Comparison of ENCODE assay signal across 8 mouse cellular contexts in genomic region chr2:153071491-153072184, GRCm38 (mm10). TPM values are rescaled to one million over a fixed set of nuclear protein-coding genes. Genes with fewer than 3 reads are reported as not detected.
DNase-seq lines count a peak whose midpoint lies in the region; ATAC-seq and TF ChIP-seq lines count a peak whose summit lies in the region.

No protein-coding gene starts in this region.

- no peaks in the 10 kb centered on the region for H3K4me1 ChIP-seq in kidney, postnatal 0 days (replicated peaks; ENCODE audit: insufficient read depth, low read length)
- H3K4me1 ChIP-seq in embryonic facial prominence, embryonic 13.5 days: peaks cover 8% of the 10 kb centered on the region
- 0 out of 2 replicates have a peak, but pooled peaks cover 3% of the 10 kb centered on the region for H3K4me1 ChIP-seq in intestine, embryonic 14.5 days (replicated peaks; ENCODE audit: control insufficient read depth, insufficient read depth, low read length)
- H3K4me1 ChIP-seq in liver, embryonic 16.5 days (ENCODE audit: control insufficient read depth, low read depth, low read length): peaks cover 7% of the 10 kb centered on the region

- no peak for DNase-seq in kidney, postnatal 0 days (ENCODE audit: low spot score)
- DNase-seq in kidney, postnatal 36 days: no peak
- no peak for DNase-seq in intestine, embryonic 14.5 days (ENCODE audit: low spot score)
- peak; percentile 53 for DNase-seq in right cerebral cortex, postnatal 4 days
- no peak for DNase-seq in lung, adult 18-20 months

- no peaks in the 10 kb centered on the region for H3K9me3 ChIP-seq in kidney, postnatal 0 days (replicated peaks; ENCODE audit: low read length)
- no peaks in the 10 kb centered on the region for H3K9me3 ChIP-seq in embryonic facial prominence, embryonic 13.5 days
- no peaks in the 10 kb centered on the region for H3K9me3 ChIP-seq in intestine, embryonic 14.5 days (ENCODE audit: control insufficient read depth, low read length)
- no peaks in the 10 kb centered on the region for H3K9me3 ChIP-seq in liver, embryonic 16.5 days (replicated peaks; ENCODE audit: control insufficient read depth, low read length)

- peak overlapping the region; percentile 56 for H3K4me2 ChIP-seq in kidney, postnatal 0 days (ENCODE audit: low read length)
- H3K4me2 ChIP-seq in embryonic facial prominence, embryonic 13.5 days: peak overlapping the region; percentile 71
- H3K4me2 ChIP-seq in intestine, embryonic 14.5 days (ENCODE audit: low read length): peak overlapping the region; percentile 46
- H3K4me2 ChIP-seq in liver, embryonic 16.5 days (ENCODE audit: low read depth, low read length): peak overlapping the region; percentile 44

- no peak overlapping the region for H3K27ac ChIP-seq in kidney, postnatal 0 days
- H3K27ac ChIP-seq in embryonic facial prominence, embryonic 13.5 days: no peak overlapping the region
- H3K27ac ChIP-seq in intestine, embryonic 14.5 days (ENCODE audit: low read depth): no peak overlapping the region
- no peak overlapping the region for H3K27ac ChIP-seq in liver, embryonic 16.5 days (ENCODE audit: low read length)

- H3K36me3 ChIP-seq in kidney, postnatal 0 days (ENCODE audit: insufficient read depth, low read length): no peaks in the 10 kb centered on the region
- no peaks in the 10 kb centered on the region for H3K36me3 ChIP-seq in embryonic facial prominence, embryonic 13.5 days
- H3K36me3 ChIP-seq in intestine, embryonic 14.5 days (ENCODE audit: control insufficient read depth, insufficient read depth, low read length): no peaks in the 10 kb centered on the region
- no peaks in the 10 kb centered on the region for H3K36me3 ChIP-seq in liver, embryonic 16.5 days (ENCODE audit: control insufficient read depth, insufficient read depth)

- TF ChIP-seq CTCF in kidney, postnatal 0 days (IDR thresholded peaks at IDR 0.05; ENCODE audit: low read depth): no peak

- 0 out of 2 replicates have a peak overlapping the region, but pooled peaks have one; percentile 43 for H3K9ac ChIP-seq in kidney, postnatal 0 days (ENCODE audit: low read depth, low read length)
- H3K9ac ChIP-seq in embryonic facial prominence, embryonic 13.5 days: peak overlapping the region; percentile 67
- H3K9ac ChIP-seq in intestine, embryonic 14.5 days (ENCODE audit: low read length): peak overlapping the region; percentile 13; the same call in 1 of the 2 replicates
- no peak overlapping the region for H3K9ac ChIP-seq in liver, embryonic 16.5 days (ENCODE audit: low read depth, low read length)

- 20% methylated on average over 59 of the region's 67 CpGs for WGBS in kidney, postnatal 0 days
- 6% methylated on average over 67 of the region's 67 CpGs for WGBS in embryonic facial prominence, embryonic 13.5 days
- WGBS in intestine, embryonic 14.5 days: 8% methylated on average over 58 of the region's 67 CpGs
- WGBS in liver, embryonic 16.5 days (ENCODE audit: insufficient replicate concordance): 65% methylated on average over 67 of the region's 67 CpGs

- peak overlapping the region; percentile 22 for H3K4me3 ChIP-seq in kidney, postnatal 0 days (replicated peaks; ENCODE audit: low read depth, low read length)
- H3K4me3 ChIP-seq in embryonic facial prominence, embryonic 13.5 days: peak overlapping the region; percentile 41
- peak overlapping the region; percentile 21 for H3K4me3 ChIP-seq in intestine, embryonic 14.5 days (ENCODE audit: low read depth, low read length)
- no peak overlapping the region for H3K4me3 ChIP-seq in liver, embryonic 16.5 days (ENCODE audit: low read depth, low read length)

- peaks cover 32% of the 10 kb centered on the region for H3K27me3 ChIP-seq in kidney, postnatal 0 days (ENCODE audit: insufficient read depth, low read length)
- H3K27me3 ChIP-seq in embryonic facial prominence, embryonic 13.5 days: peaks cover 89% of the 10 kb centered on the region
- H3K27me3 ChIP-seq in intestine, embryonic 14.5 days (replicated peaks; ENCODE audit: control insufficient read depth, insufficient read depth, low read length): peaks cover 68% of the 10 kb centered on the region
- no peaks in the 10 kb centered on the region; the same call in 1 of the 2 replicates for H3K27me3 ChIP-seq in liver, embryonic 16.5 days (ENCODE audit: control insufficient read depth, insufficient read depth, low read depth, low read length)

- no peak for ATAC-seq in kidney, postnatal 0 days (replicated peaks; ENCODE audit: low FRiP score, low read depth)
- 0 out of 2 replicates have a peak, but pooled peaks have one; percentile 26 for ATAC-seq in embryonic facial prominence, embryonic 13.5 days (ENCODE audit: insufficient number of reproducible peaks, insufficient read depth, low FRiP score, low TSS enrichment, low read depth)
- no peak for ATAC-seq in intestine, embryonic 14.5 days (replicated peaks; ENCODE audit: low FRiP score, low TSS enrichment, low read depth)
- no peak for ATAC-seq in liver, embryonic 16.5 days (ENCODE audit: low read depth)
- no peak for ATAC-seq in monocyte, adult 5-6 weeks (replicated peaks; ENCODE audit: insufficient number of reproducible peaks, low FRiP score, low TSS enrichment, poor library complexity, severe bottlenecking)

RNA-seq across cellular contexts. Expression of gene Ccm2l, which starts 5.9 kb away (rescaled TPM):
- polyA plus RNA-seq in kidney, postnatal 0 days (2015; fragmentation: Nextera tagmentation; extraction: Ambion mirVana): 3.4 TPM in 2 replicates
- polyA plus RNA-seq in embryonic facial prominence, embryonic 13.5 days (2015; fragmentation: Nextera tagmentation; extraction: Ambion mirVana): 1.7 and 2.0 TPM in 2 replicates
- polyA plus RNA-seq in intestine, embryonic 14.5 days (2014; fragmentation: Nextera tagmentation; extraction: Ambion mirVana): 1.4 and 2.4 TPM in 2 replicates
- polyA plus RNA-seq in liver, embryonic 16.5 days (2015; fragmentation: Nextera tagmentation; extraction: Ambion mirVana): 0.37 and 0.52 TPM in 2 replicates
- total RNA-seq in monocyte, adult 5-6 weeks (2017): not detected in 3 replicates

RNA-seq across cellular contexts. Expression of gene Hck, which starts 36.6 kb away (rescaled TPM):
- polyA plus RNA-seq in kidney, postnatal 0 days (2015; fragmentation: Nextera tagmentation; extraction: Ambion mirVana): 3.6 and 4.3 TPM in 2 replicates
- 8.0 and 8.9 TPM in 2 replicates for polyA plus RNA-seq in embryonic facial prominence, embryonic 13.5 days (2015; fragmentation: Nextera tagmentation; extraction: Ambion mirVana)
- polyA plus RNA-seq in intestine, embryonic 14.5 days (2014; fragmentation: Nextera tagmentation; extraction: Ambion mirVana): 4.5 and 4.7 TPM in 2 replicates
- 10.1 and 11.7 TPM in 2 replicates for polyA plus RNA-seq in liver, embryonic 16.5 days (2015; fragmentation: Nextera tagmentation; extraction: Ambion mirVana)
- 404 to 550 TPM (median 548 TPM) in 3 replicates for total RNA-seq in monocyte, adult 5-6 weeks (2017)

RNA-seq across cellular contexts. Expression of gene Xkr7, which starts 40.0 kb away (rescaled TPM):
- polyA plus RNA-seq in kidney, postnatal 0 days (2015; fragmentation: Nextera tagmentation; extraction: Ambion mirVana): not detected in 2 replicates
- polyA plus RNA-seq in embryonic facial prominence, embryonic 13.5 days (2015; fragmentation: Nextera tagmentation; extraction: Ambion mirVana): 0.12 TPM in 1 of 2 replicates, not detected in the other
- polyA plus RNA-seq in intestine, embryonic 14.5 days (2014; fragmentation: Nextera tagmentation; extraction: Ambion mirVana): 0.08 TPM in 1 of 2 replicates, not detected in the other
- polyA plus RNA-seq in liver, embryonic 16.5 days (2015; fragmentation: Nextera tagmentation; extraction: Ambion mirVana): not detected in 2 replicates
- not detected in 3 replicates for total RNA-seq in monocyte, adult 5-6 weeks (2017)

RNA-seq across cellular contexts. Expression of gene Pdrg1, which starts 56.4 kb away (rescaled TPM):
- polyA plus RNA-seq in kidney, postnatal 0 days (2015; fragmentation: Nextera tagmentation; extraction: Ambion mirVana): 103 and 109 TPM in 2 replicates
- polyA plus RNA-seq in embryonic facial prominence, embryonic 13.5 days (2015; fragmentation: Nextera tagmentation; extraction: Ambion mirVana): 120 and 136 TPM in 2 replicates
- polyA plus RNA-seq in intestine, embryonic 14.5 days (2014; fragmentation: Nextera tagmentation; extraction: Ambion mirVana): 53.9 and 59.6 TPM in 2 replicates
- polyA plus RNA-seq in liver, embryonic 16.5 days (2015; fragmentation: Nextera tagmentation; extraction: Ambion mirVana): 31.6 and 34.0 TPM in 2 replicates
- total RNA-seq in monocyte, adult 5-6 weeks (2017): 38.7 to 88.5 TPM (median 51.6 TPM) in 3 replicates
